Mouse (Mus musculus) gastrocnemius, postnatal 14 days (tissue): Measurements from ENCODE around the gene Ric1. TPM values are rescaled to one million over a fixed set of nuclear protein-coding genes. Genes with fewer than 3 reads are reported as not detected.

Source experiments
- DNase-seq: peaks from one replicate; pipeline ENCODE4 v3.0.0; 2021; ENCODE audit warnings: mixed read lengths
- intact Hi-C: fragments of 180-260 bp; cut with DNase I; formaldehyde crosslinking; loops from one replicate; pipeline ENCODE4 v1.15.1; 2025; ENCODE audit warnings: low total_unique reads
- long read RNA-seq, 2 experiments: library from polyadenylated mRNA; stranded (forward); transcript quantifications; one replicate each; pipeline ENCODE4 v2.0.0; 2021
- total RNA-seq, 2 experiments: library from RNA; stranded (reverse); gene quantifications; 2 replicates each; pipeline ENCODE4 v1.2.3; 2021

The Ric1 gene
- total RNA-seq, result 10 to 100 TPM; 24.2 to 26.1 TPM
- long read RNA-seq, experiment 1, full-length matches to known transcripts, result 3 of 5 reads
- long read RNA-seq, experiment 1, partial matches to known transcripts, result 0 of 5 reads
- long read RNA-seq, experiment 1, other reads (novel, unspliced or antisense), result 2 of 5 reads
- long read RNA-seq, experiment 2, full-length matches to known transcripts, result 6 of 14 reads
- long read RNA-seq, experiment 2, partial matches to known transcripts, result 5 of 14 reads
- long read RNA-seq, experiment 2, other reads (novel, unspliced or antisense), result 3 of 14 reads

- intact Hi-C loops, result no loop called here
- DNase-seq, result peak; percentile 92
Observed at GRCm38 (mm10) chr19:29521637-29522435, at the start of gene Ric1. Gene Ric1, plus strand, starts transcription at chr19:29522282.

- intact Hi-C loops, result no loop called here
- no peak for DNase-seq
Observed at GRCm38 (mm10) chr19:29472424-29472823, 49.7 kb upstream of the Ric1 start.

- DNase-seq, result no peak
- intact Hi-C loops, result no loop called here
Observed at GRCm38 (mm10) chr19:29472946-29473345, 49.1 kb upstream of the Ric1 start.

- intact Hi-C loops, result no loop called here
- DNase-seq, result no peak
Observed at GRCm38 (mm10) chr19:29474803-29475202, 47.3 kb upstream of the Ric1 start.

GRCm38 (mm10) chr19:29475210-29475620 lies 46.9 kb upstream of the Ric1 start:
- no peak for DNase-seq
- intact Hi-C loops, result no loop called here

GRCm38 (mm10) chr19:29478598-29478997 lies 43.5 kb upstream of the Ric1 start:
- no peak for DNase-seq
- intact Hi-C loops, result no loop called here

GRCm38 (mm10) chr19:29481578-29481977 lies 40.5 kb upstream of the Ric1 start:
- intact Hi-C loops, result no loop called here
- DNase-seq, result no peak

GRCm38 (mm10) chr19:29482148-29482547 lies 39.9 kb upstream of the Ric1 start:
- intact Hi-C loops, result no loop called here
- no peak for DNase-seq

- intact Hi-C loops, result no loop called here
- DNase-seq, result no peak
Observed at GRCm38 (mm10) chr19:29482637-29483036, 39.4 kb upstream of the Ric1 start.

GRCm38 (mm10) chr19:29483386-29483785 lies 38.7 kb upstream of the Ric1 start:
- peak; percentile 43 for DNase-seq
- intact Hi-C loops, result no loop called here

- intact Hi-C loops, result no loop called here
Observed at GRCm38 (mm10) chr19:29484537-29484936, 37.5 kb upstream of the Ric1 start.

GRCm38 (mm10) chr19:29485257-29485948 lies 36.7 kb upstream of the Ric1 start:
- intact Hi-C loops, result no loop called here
- no peak for DNase-seq

More at GRCm38 (mm10) chr19:29484537-29484936, 37.5 kb upstream of the Ric1 start:
- DNase-seq, result no peak

- no peak for DNase-seq
- intact Hi-C loops, result no loop called here
Observed at GRCm38 (mm10) chr19:29486545-29487206, 35.4 kb upstream of the Ric1 start.

- no peak for DNase-seq
- intact Hi-C loops, result no loop called here
Observed at GRCm38 (mm10) chr19:29487326-29488072, 34.6 kb upstream of the Ric1 start.

GRCm38 (mm10) chr19:29488073-29488390 lies 34.0 kb upstream of the Ric1 start:
- intact Hi-C loops, result no loop called here
- no peak for DNase-seq

- intact Hi-C loops, result no loop called here
Observed at GRCm38 (mm10) chr19:29488420-29488819, 33.7 kb upstream of the Ric1 start.

GRCm38 (mm10) chr19:29489785-29490284 lies 32.2 kb upstream of the Ric1 start:
- intact Hi-C loops, result no loop called here
- DNase-seq, result no peak

More at GRCm38 (mm10) chr19:29488420-29488819, 33.7 kb upstream of the Ric1 start:
- no peak for DNase-seq

- DNase-seq, result no peak
- intact Hi-C loops, result no loop called here
Observed at GRCm38 (mm10) chr19:29491467-29491866, 30.6 kb upstream of the Ric1 start.

- no peak for DNase-seq
- intact Hi-C loops, result no loop called here
Observed at GRCm38 (mm10) chr19:29494454-29494853, 27.6 kb upstream of the Ric1 start.
